Mouse (Mus musculus) inflammation-experienced regulatory T-cells (primary cell): ENCODE results near the gene Vav2. TPM values are rescaled to one million over a fixed set of nuclear protein-coding genes. Genes with fewer than 3 reads are reported as not detected.

Source experiments
- polyA plus RNA-seq, 2 experiments: library from polyadenylated mRNA; unstranded; fragments of 100-300 nt; shearing (Covaris generic); gene quantifications; one replicate each; pipeline ENCODE4 v1.2.1; 2017

Vav2 gene
- 10 to 100 TPM in 1 of 2 experiments, 1 to 10 TPM in 1; 7.4 to 24.3 TPM for polyA plus RNA-seq

DNA sequence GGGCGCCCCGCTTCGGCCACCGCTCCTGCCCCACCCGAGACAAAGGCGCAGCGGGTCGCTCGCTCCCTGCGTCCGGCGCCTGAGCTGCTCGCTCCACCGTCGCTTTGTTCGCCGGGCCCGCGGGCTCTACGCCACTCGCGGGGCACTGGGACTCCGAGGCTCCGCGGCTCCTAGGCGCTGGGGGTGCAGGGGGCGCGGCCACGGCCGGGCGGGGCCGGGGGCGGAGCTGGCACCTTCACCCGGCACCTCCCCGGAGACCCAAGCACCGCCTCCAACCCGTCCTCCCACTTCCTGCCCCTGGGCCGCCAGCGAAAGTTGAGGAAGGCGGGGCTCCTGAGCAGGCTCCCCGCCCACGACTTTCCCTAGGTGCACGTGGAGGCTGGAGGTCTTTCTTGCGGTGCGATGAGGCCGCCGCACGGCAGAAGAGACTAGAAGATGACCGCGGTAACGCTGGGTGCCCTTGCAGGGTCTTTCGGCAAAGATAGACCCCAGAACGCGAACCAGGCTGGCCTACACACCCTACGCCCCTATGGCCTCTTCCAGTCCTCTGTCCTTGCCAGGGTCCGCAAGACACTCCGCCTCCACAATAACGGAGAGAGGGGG, at the start of gene Vav2:
TSS of gene Vav2 (minus strand) at position 179 of the 603 bp plus-strand sequence.

DNA sequence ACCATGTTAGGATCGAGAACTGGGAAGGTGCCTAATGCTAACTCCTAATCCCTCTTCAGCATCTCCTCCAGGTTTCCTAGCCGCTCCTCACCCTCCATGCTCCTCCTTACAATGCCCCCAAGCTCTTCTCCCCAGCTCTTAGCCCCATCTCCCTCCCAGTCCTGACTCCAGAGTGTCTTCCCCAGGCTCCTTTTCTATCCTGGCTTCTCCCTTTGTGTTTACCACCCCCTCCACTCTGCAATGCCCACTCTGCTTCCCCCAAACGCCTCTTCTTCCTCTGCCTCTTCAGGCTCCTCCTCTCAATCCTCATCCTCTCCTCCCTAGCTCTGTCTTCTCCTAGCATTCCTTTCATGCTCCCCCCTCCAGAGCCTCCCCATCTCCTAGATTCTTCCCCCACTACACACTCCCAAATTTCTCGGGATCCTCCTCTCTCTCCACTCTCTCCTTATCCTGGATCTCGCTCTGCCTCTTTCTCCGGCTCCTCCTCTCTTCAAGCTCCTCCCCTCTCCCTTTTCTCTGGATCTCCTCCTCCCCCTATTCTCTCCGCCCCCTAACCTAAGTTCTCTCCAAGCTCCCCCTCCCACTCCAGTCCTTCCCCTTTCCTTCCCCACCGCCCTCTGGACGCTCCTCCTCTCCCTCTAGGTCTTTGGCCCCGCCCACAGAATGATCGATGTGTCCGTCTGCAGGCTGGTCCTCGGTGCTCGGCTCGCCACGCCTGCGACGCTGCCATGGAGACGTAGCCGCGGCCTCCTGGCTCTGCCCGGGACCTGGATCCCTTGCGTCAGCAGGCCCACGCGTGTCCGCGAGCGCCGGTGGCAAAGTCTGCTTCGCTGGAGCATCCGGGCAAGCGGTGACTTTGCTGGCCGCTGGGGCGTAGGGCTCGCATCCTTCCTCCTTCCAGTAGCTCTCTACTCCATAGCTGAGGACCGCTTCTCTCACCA, 15.2 kb upstream of the Vav2 start, which contains the start of gene Brd3os:
TSS of gene Brd3os (plus strand) at position 558 of the 941 bp plus-strand sequence.

DNA sequence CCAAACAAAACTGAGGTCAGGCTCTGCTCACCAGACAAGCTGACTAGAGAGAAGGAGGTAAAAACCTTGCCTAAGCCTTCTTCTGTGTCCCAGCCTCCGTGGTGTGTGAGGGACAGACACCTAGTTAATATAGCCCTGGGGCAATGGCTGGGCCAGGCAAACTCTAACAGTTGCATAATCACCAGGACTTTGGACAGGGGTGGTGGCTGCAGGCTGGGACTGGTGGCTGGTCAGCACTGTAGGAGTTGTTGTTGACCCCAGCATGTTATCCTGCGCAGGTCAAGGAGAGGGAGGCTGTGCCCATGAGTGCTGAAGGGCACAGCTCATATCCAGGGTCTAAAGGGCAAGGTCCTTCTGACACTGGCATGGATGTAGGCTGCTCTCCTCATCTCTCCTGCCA, 178.6 kb downstream of the Vav2 start, which contains the start of gene Sardh:
TSS of gene Sardh (minus strand) at position 127 of the 400 bp plus-strand sequence.

Other genes with a start within 250 kb of the Vav2 start
- gene Sardh, start 178.7 kb downstream of the Vav2 start, polyA plus RNA-seq: 10 to 100 TPM in 1 of 2 experiments, 1 to 10 TPM in 1; 3.3 to 11.3 TPM
- gene Brd3os, start 15.3 kb upstream of the Vav2 start, polyA plus RNA-seq: under 1 TPM in 1 of 2 experiments, not detected in 1; 0.16 TPM
- 10 to 100 TPM; 43.1 to 51.6 TPM for gene Brd3, start 80.6 kb upstream of the Vav2 start, polyA plus RNA-seq
- 10 to 100 TPM; 31.5 to 43.8 TPM for gene Wdr5, start 88.1 kb upstream of the Vav2 start, polyA plus RNA-seq
- 10 to 100 TPM; 13.9 to 19.1 TPM for gene Rxra, start 249.4 kb upstream of the Vav2 start, polyA plus RNA-seq